Mouse (Mus musculus): ENCODE data around the gene Mpped1.

GRCm38 (mm10) chr15:83784772-83785171 is 5.5 kb downstream of the Mpped1 start:
- TF ChIP-seq CTCF (IDR thresholded peaks at IDR 0.05; ENCODE audit: low read depth) (no peak), EP300 (IDR thresholded peaks at IDR 0.05; ENCODE audit: low read depth) (no peak)

Data from liver, embryonic 14.5 days (tissue).